Mouse (Mus musculus) retina, adult 2 months (tissue): ENCODE measurements around the gene Ypel3.

Experiments
- DNase-seq: peaks from one replicate; pipeline ENCODE4 v3.0.0-alpha.2; 2012; ENCODE audit warnings: low read depth, low spot score

The Ypel3 gene

GRCm38 (mm10) chr7:126793456-126794270 is 16.9 kb downstream of the Ypel3 start:
- DNase-seq, result no peak

GRCm38 (mm10) chr7:126794271-126794605 is 17.5 kb downstream of the Ypel3 start:
- DNase-seq, result no peak

GRCm38 (mm10) chr7:126795387-126796317 is 18.9 kb downstream of the Ypel3 start:
- no peak for DNase-seq

- DNase-seq, result no peak
These were observed 19.7 kb downstream of the Ypel3 start for GRCm38 (mm10) chr7:126796350-126796932.

GRCm38 (mm10) chr7:126797411-126798126 is 20.8 kb downstream of the Ypel3 start, which contains the start of gene Fam57b:
Fam57b (plus strand) TSS chr7:126797668.
- DNase-seq, result peak; percentile 82

GRCm38 (mm10) chr7:126798127-126799049 is 21.6 kb downstream of the Ypel3 start:
- no peak for DNase-seq

- peak; percentile 97 for DNase-seq
These were observed 22.3 kb downstream of the Ypel3 start for GRCm38 (mm10) chr7:126799050-126799467.

GRCm38 (mm10) chr7:126799468-126800268 is 22.9 kb downstream of the Ypel3 start:
- no peak for DNase-seq

- no peak for DNase-seq
These were observed 23.7 kb downstream of the Ypel3 start for GRCm38 (mm10) chr7:126800269-126801056.

GRCm38 (mm10) chr7:126801057-126801422 is 24.3 kb downstream of the Ypel3 start:
- DNase-seq, result no peak

- no peak for DNase-seq
These were observed 25.6 kb downstream of the Ypel3 start for GRCm38 (mm10) chr7:126802134-126802889.

- no peak for DNase-seq
These were observed 26.4 kb downstream of the Ypel3 start for GRCm38 (mm10) chr7:126803181-126803580.

- no peak for DNase-seq
These were observed 27.0 kb downstream of the Ypel3 start for GRCm38 (mm10) chr7:126803751-126804150.

- DNase-seq, result no peak
These were observed 30.2 kb downstream of the Ypel3 start for GRCm38 (mm10) chr7:126806956-126807355.

GRCm38 (mm10) chr7:126807405-126807804 is 30.6 kb downstream of the Ypel3 start:
- no peak for DNase-seq

- peak; percentile 63 for DNase-seq
These were observed 32.1 kb downstream of the Ypel3 start for GRCm38 (mm10) chr7:126808703-126809455.

- no peak for DNase-seq
These were observed 33.1 kb downstream of the Ypel3 start for GRCm38 (mm10) chr7:126809723-126810369.
